In genomic region chr8:41987417-41987816, GRCm38 (mm10) we compare ENCODE assay signal across 27 mouse cellular contexts.
DNase-seq lines count a peak whose midpoint lies in the region; ATAC-seq and TF ChIP-seq lines count a peak whose summit lies in the region.
"Had no signal": no experiment of that assay in that cellular context is flagged by ENCODE, and none has a peak within 500 bp of the region (broad histone marks: within the 10 kb centered on the region; RNA-seq: fewer than 3 reads in every experiment).

No protein-coding gene starts in this region.

- no peak overlapping the region for H3K27ac ChIP-seq in embryonic facial prominence, embryonic 11.5 days (replicated peaks; ENCODE audit: low read depth, low read length)
- no peak overlapping the region for H3K27ac ChIP-seq in embryonic facial prominence, embryonic 10.5 days (replicated peaks)
- H3K27ac ChIP-seq in limb, embryonic 10.5 days: peak overlapping the region; percentile 51; the same call in 1 of the 2 replicates
- H3K27ac ChIP-seq in limb, embryonic 13.5 days: no peak overlapping the region
- no peak overlapping the region for H3K27ac ChIP-seq in liver, postnatal 0 days (ENCODE audit: low read depth)
- H3K27ac ChIP-seq: embryonic facial prominence, embryonic 13.5 days; forebrain, embryonic 15.5 days; heart, adult 2 months; heart, embryonic 10.5 days; heart, embryonic 13.5 days; hindbrain, embryonic 14.5 days; hindbrain, postnatal 0 days had no signal

- peak; percentile 20 for DNase-seq in embryonic facial prominence, embryonic 11.5 days (ENCODE audit: low spot score)
- no peak for DNase-seq in embryonic facial prominence, embryonic 10.5 days (ENCODE audit: low spot score)
- peak; percentile 75 for DNase-seq in forelimb bud, embryonic 11.5 days (ENCODE audit: low read depth, low spot score)
- peak; percentile 34 for DNase-seq in limb, embryonic 10.5 days (ENCODE audit: low spot score)
- DNase-seq in liver, postnatal 0 days: no peak
- DNase-seq in adrenal gland, adult 2 months: no peak
- DNase-seq: adrenal gland, postnatal 14 days; B cell, adult 2 months; cerebellum, adult 11 months; cerebellum, adult 2 months; cerebellum, adult 9-11 months; cerebellum, postnatal 25 days; gastrocnemius, postnatal 10 days; gastrocnemius, postnatal 36 days; heart, adult 2 months; heart, postnatal 14 days; heart, postnatal 4 days had no signal

- no peak overlapping the region for H3K4me3 ChIP-seq in embryonic facial prominence, embryonic 11.5 days (ENCODE audit: low read depth, low read length)
- H3K4me3 ChIP-seq in embryonic facial prominence, embryonic 10.5 days: no peak overlapping the region
- H3K4me3 ChIP-seq in limb, embryonic 10.5 days: no peak overlapping the region
- no peak overlapping the region for H3K4me3 ChIP-seq in limb, embryonic 13.5 days
- no peak overlapping the region for H3K4me3 ChIP-seq in liver, postnatal 0 days (ENCODE audit: low read depth, low read length)
- H3K4me3 ChIP-seq: embryonic facial prominence, embryonic 13.5 days; forebrain, embryonic 15.5 days; heart, adult 2 months; heart, embryonic 10.5 days; heart, embryonic 13.5 days had no signal

- H3K9ac ChIP-seq in embryonic facial prominence, embryonic 11.5 days (replicated peaks; ENCODE audit: low read length): no peak overlapping the region
- H3K9ac ChIP-seq in limb, embryonic 13.5 days: no peak overlapping the region
- H3K9ac ChIP-seq in liver, postnatal 0 days (replicated peaks): no peak overlapping the region
- H3K9ac ChIP-seq: embryonic facial prominence, embryonic 13.5 days; forebrain, embryonic 15.5 days; heart, embryonic 13.5 days; hindbrain, embryonic 14.5 days had no signal

- ATAC-seq in embryonic facial prominence, embryonic 11.5 days (replicated peaks; ENCODE audit: insufficient number of reproducible peaks, low FRiP score, low TSS enrichment, low read depth): no peak
- ATAC-seq in limb, embryonic 13.5 days (ENCODE audit: low FRiP score, low read depth): peak; percentile 11; the same call in 1 of the 2 replicates
- no peak for ATAC-seq in liver, postnatal 0 days
- ATAC-seq: forebrain, embryonic 15.5 days; hindbrain, postnatal 0 days; Patski had no signal

- H3K4me2 ChIP-seq in embryonic facial prominence, embryonic 11.5 days (ENCODE audit: low read depth, low read length): no peak overlapping the region
- no peak overlapping the region for H3K4me2 ChIP-seq in limb, embryonic 13.5 days (replicated peaks)
- no peak overlapping the region for H3K4me2 ChIP-seq in liver, postnatal 0 days (ENCODE audit: low read depth, low read length)
- H3K4me2 ChIP-seq: embryonic facial prominence, embryonic 13.5 days; forebrain, embryonic 15.5 days; heart, embryonic 13.5 days; hindbrain, embryonic 14.5 days had no signal

- TF ChIP-seq EP300 in liver, postnatal 0 days (IDR thresholded peaks at IDR 0.05; ENCODE audit: low read depth): no peak

- TF ChIP-seq CTCF in liver, postnatal 0 days (IDR thresholded peaks at IDR 0.05; ENCODE audit: low read depth): no peak

- no peaks in the 10 kb centered on the region for H3K27me3 ChIP-seq in embryonic facial prominence, embryonic 11.5 days (ENCODE audit: control insufficient read depth, insufficient read depth, low read length)
- no peaks in the 10 kb centered on the region for H3K27me3 ChIP-seq in embryonic facial prominence, embryonic 10.5 days (replicated peaks; ENCODE audit: low read depth, poor library complexity, severe bottlenecking)
- H3K27me3 ChIP-seq in limb, embryonic 10.5 days (ENCODE audit: low read depth, poor library complexity, severe bottlenecking): no peaks in the 10 kb centered on the region
- peaks cover 4% of the 10 kb centered on the region; the same call in 1 of the 2 replicates for H3K27me3 ChIP-seq in limb, embryonic 13.5 days
- H3K27me3 ChIP-seq in liver, postnatal 0 days (ENCODE audit: insufficient read depth, low read length): no peaks in the 10 kb centered on the region
- H3K27me3 ChIP-seq: CH12.LX; embryonic facial prominence, embryonic 13.5 days; forebrain, embryonic 15.5 days; heart, embryonic 13.5 days; Patski had no signal

- no peaks in the 10 kb centered on the region for H3K36me3 ChIP-seq in embryonic facial prominence, embryonic 11.5 days (replicated peaks; ENCODE audit: control insufficient read depth, insufficient read depth, low read depth, low read length)
- H3K36me3 ChIP-seq in embryonic facial prominence, embryonic 10.5 days (replicated peaks): no peaks in the 10 kb centered on the region
- no peaks in the 10 kb centered on the region for H3K36me3 ChIP-seq in limb, embryonic 10.5 days
- H3K36me3 ChIP-seq in limb, embryonic 13.5 days: no peaks in the 10 kb centered on the region
- H3K36me3 ChIP-seq in liver, postnatal 0 days (replicated peaks; ENCODE audit: insufficient read depth, low read length): no peaks in the 10 kb centered on the region
- H3K36me3 ChIP-seq: embryonic facial prominence, embryonic 13.5 days; forebrain, embryonic 15.5 days; G1E; heart, embryonic 10.5 days; heart, embryonic 13.5 days had no signal

- no peaks in the 10 kb centered on the region for H3K9me3 ChIP-seq in embryonic facial prominence, embryonic 11.5 days (replicated peaks; ENCODE audit: control insufficient read depth, low read length)
- H3K9me3 ChIP-seq in embryonic facial prominence, embryonic 10.5 days: no peaks in the 10 kb centered on the region
- no peaks in the 10 kb centered on the region for H3K9me3 ChIP-seq in limb, embryonic 10.5 days (replicated peaks)
- no peaks in the 10 kb centered on the region for H3K9me3 ChIP-seq in limb, embryonic 13.5 days
- H3K9me3 ChIP-seq in liver, postnatal 0 days (ENCODE audit: low read length): no peaks in the 10 kb centered on the region
- H3K9me3 ChIP-seq: embryonic facial prominence, embryonic 13.5 days; forebrain, embryonic 15.5 days; G1E; heart, embryonic 10.5 days; heart, embryonic 13.5 days had no signal

- no peaks in the 10 kb centered on the region for H3K4me1 ChIP-seq in embryonic facial prominence, embryonic 11.5 days (ENCODE audit: control insufficient read depth, insufficient read depth, low read length)
- H3K4me1 ChIP-seq in embryonic facial prominence, embryonic 10.5 days: 0 out of 2 replicates have a peak, but pooled peaks cover 2% of the 10 kb centered on the region
- H3K4me1 ChIP-seq in limb, embryonic 10.5 days: peaks cover 31% of the 10 kb centered on the region
- peaks cover 24% of the 10 kb centered on the region for H3K4me1 ChIP-seq in limb, embryonic 13.5 days
- no peaks in the 10 kb centered on the region for H3K4me1 ChIP-seq in liver, postnatal 0 days (ENCODE audit: insufficient read depth)
- H3K4me1 ChIP-seq: embryonic facial prominence, embryonic 13.5 days; forebrain, embryonic 15.5 days; heart, embryonic 10.5 days; heart, embryonic 13.5 days had no signal

Comparison
In these comparisons a context has a peak if more than half of its experiments do, and no peak if none do; other contexts are left out.
1. DNase-seq: peak in embryonic facial prominence, embryonic 11.5 days (single experiment), forelimb bud, embryonic 11.5 days (single experiment) and limb, embryonic 10.5 days (single experiment); none in embryonic facial prominence, embryonic 10.5 days (single experiment), liver, postnatal 0 days (single experiment) and adrenal gland, adult 2 months (single experiment).